Mouse (Mus musculus): ENCODE data around the gene Foxn3. TPM values are rescaled to one million over a fixed set of nuclear protein-coding genes. Genes with fewer than 3 reads are reported as not detected.

The Foxn3 gene
- polyA plus RNA-seq, 1 experiment from 2014 or later: 95.8 TPM

- Histone ChIP-seq H3K4me3 (ENCODE audit: low read depth, low read length) (no peak overlapping the region), H3K27me3 (ENCODE audit: control insufficient read depth, insufficient read depth, low read length) (no peaks in the 10 kb centered on the region), H3K9me3 (ENCODE audit: control insufficient read depth, low read length) (no peaks in the 10 kb centered on the region), H3K27ac (ENCODE audit: low read depth, low read length) (no peak overlapping the region), H3K4me2 (ENCODE audit: low read depth, low read length) (no peak overlapping the region), H3K36me3 (ENCODE audit: control insufficient read depth, insufficient read depth, low read length) (no peaks in the 10 kb centered on the region), H3K4me1 (ENCODE audit: control insufficient read depth, insufficient read depth, low read length) (peaks cover 14% of the 10 kb centered on the region), H3K9ac (replicated peaks; ENCODE audit: low read depth, low read length) (no peak overlapping the region)
- no peak for ATAC-seq (ENCODE audit: low read depth)
- 94% methylated on average over 8 of the region's 8 CpGs for WGBS
These were observed 306.4 kb downstream of the Foxn3 start for GRCm38 (mm10) chr12:99256997-99257396.

DNA sequence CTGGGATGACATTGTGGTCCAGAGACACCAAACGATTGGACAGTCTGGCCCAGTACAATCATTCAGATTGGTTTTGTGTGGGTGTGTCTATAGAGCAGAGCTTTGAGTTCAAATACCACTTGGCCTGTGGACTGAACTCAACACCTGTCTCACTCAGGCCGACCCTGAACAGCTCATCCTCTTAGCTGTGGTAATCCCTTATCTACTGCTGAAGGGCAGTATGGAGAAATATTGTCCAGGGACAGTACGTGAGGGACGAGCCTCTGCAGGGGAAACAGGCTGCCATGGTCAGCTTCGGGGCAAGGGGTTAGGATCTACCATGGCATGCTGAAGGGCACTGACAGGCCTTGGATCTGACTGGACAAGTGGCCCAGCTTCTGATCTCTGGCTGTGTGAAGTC, 306.9 kb downstream of the Foxn3 start:
- Histone ChIP-seq H3K27ac (ENCODE audit: low read depth, low read length) (no peak overlapping the region), H3K27me3 (ENCODE audit: control insufficient read depth, insufficient read depth, low read length) (no peaks in the 10 kb centered on the region), H3K36me3 (ENCODE audit: control insufficient read depth, insufficient read depth, low read length) (no peaks in the 10 kb centered on the region), H3K4me2 (ENCODE audit: low read depth, low read length) (no peak overlapping the region), H3K4me1 (ENCODE audit: control insufficient read depth, insufficient read depth, low read length) (peaks cover 14% of the 10 kb centered on the region), H3K4me3 (ENCODE audit: low read depth, low read length) (no peak overlapping the region), H3K9ac (replicated peaks; ENCODE audit: low read depth, low read length) (no peak overlapping the region), H3K9me3 (ENCODE audit: control insufficient read depth, low read length) (no peaks in the 10 kb centered on the region)
- WGBS: 91% methylated on average over 5 of the region's 5 CpGs
- ATAC-seq (ENCODE audit: low read depth): no peak

DNA sequence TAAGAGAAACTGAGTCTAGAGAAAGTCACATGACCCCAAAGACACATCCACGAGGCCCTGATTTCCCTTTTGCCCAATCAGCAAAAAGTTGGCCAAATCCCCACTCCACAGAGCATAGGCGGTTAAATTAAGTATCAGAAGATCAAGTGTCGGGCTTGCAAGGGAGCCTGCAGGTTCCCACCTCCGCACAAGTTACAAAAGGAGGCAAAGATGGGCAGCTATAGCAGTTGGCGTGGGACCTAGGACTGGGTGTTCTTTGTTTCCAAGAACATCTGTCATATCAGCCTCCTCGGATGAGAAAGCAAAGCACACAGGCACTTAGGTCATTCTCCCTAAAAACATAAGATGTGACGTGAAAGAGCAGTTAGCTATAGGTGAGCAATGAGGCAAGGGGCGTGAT, 308.9 kb downstream of the Foxn3 start:
- H3K36me3 ChIP-seq (ENCODE audit: control insufficient read depth, insufficient read depth, low read length): no peaks in the 10 kb centered on the region
- no peak overlapping the region for H3K9ac ChIP-seq (replicated peaks; ENCODE audit: low read depth, low read length)
- 82% methylated on average over 8 of the region's 8 CpGs for WGBS
- no peaks in the 10 kb centered on the region for H3K9me3 ChIP-seq (ENCODE audit: control insufficient read depth, low read length)
- peaks cover 14% of the 10 kb centered on the region for H3K4me1 ChIP-seq (ENCODE audit: control insufficient read depth, insufficient read depth, low read length)
- H3K27me3 ChIP-seq (ENCODE audit: control insufficient read depth, insufficient read depth, low read length): no peaks in the 10 kb centered on the region
- no peak overlapping the region for H3K4me3 ChIP-seq (ENCODE audit: low read depth, low read length)
- no peak overlapping the region for H3K4me2 ChIP-seq (ENCODE audit: low read depth, low read length)
- no peak overlapping the region for H3K27ac ChIP-seq (ENCODE audit: low read depth, low read length)
- ATAC-seq (ENCODE audit: low read depth): no peak

DNA sequence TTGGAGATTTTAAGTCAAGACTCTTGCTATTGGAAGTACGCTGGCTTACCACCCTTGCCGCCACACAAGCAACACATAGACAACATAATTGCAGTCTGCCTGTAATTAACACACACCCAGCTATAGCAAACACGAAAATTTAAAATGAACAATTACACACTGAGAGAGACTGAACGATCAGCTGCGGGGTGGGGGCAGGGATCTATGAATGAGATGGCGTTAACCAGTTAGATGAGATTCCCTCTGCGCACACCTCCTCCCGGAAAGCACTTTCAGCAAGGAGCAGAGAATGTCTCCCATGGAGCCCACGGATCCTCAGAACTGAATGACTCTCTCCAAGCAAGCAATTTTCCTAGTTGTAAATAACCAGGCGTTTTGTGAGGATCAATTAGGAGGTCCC, 309.8 kb downstream of the Foxn3 start:
- Histone ChIP-seq H3K4me3 (ENCODE audit: low read depth, low read length) (no peak overlapping the region), H3K36me3 (ENCODE audit: control insufficient read depth, insufficient read depth, low read length) (no peaks in the 10 kb centered on the region), H3K4me2 (ENCODE audit: low read depth, low read length) (no peak overlapping the region), H3K27ac (ENCODE audit: low read depth, low read length) (no peak overlapping the region), H3K9me3 (ENCODE audit: control insufficient read depth, low read length) (no peaks in the 10 kb centered on the region), H3K9ac (replicated peaks; ENCODE audit: low read depth, low read length) (no peak overlapping the region), H3K4me1 (ENCODE audit: control insufficient read depth, insufficient read depth, low read length) (peaks cover 12% of the 10 kb centered on the region), H3K27me3 (ENCODE audit: control insufficient read depth, insufficient read depth, low read length) (no peaks in the 10 kb centered on the region)
- 37% methylated on average over 10 of the region's 10 CpGs for WGBS
- no peak; the same call in 1 of the 2 replicates for ATAC-seq (ENCODE audit: low read depth)

DNA sequence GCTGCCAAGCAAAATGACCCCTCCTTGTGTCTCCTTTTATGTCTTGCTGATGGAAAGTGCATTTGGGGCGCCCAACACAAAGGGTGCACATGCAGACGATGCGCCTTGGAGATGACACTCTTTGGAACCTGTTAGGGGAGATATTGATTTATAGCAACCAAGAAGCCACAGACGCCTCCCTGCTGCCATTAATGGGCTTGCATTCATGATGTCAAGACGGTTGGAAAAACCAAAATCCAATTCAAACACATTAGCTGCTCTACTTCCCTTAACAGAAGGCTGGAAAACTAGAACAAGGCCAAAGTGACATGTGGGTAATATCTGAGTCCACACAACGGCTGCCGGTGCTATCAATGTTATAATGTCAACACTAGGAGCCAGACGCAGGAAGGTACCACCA, 314.8 kb downstream of the Foxn3 start:
- H3K27me3 ChIP-seq (ENCODE audit: control insufficient read depth, insufficient read depth, low read length): no peaks in the 10 kb centered on the region
- H3K27ac ChIP-seq (ENCODE audit: low read depth, low read length): no peak overlapping the region
- peaks cover 11% of the 10 kb centered on the region; the same call in 1 of the 2 replicates for H3K4me1 ChIP-seq (ENCODE audit: control insufficient read depth, insufficient read depth, low read length)
- H3K9ac ChIP-seq (replicated peaks; ENCODE audit: low read depth, low read length): no peak overlapping the region
- no peak overlapping the region for H3K4me3 ChIP-seq (ENCODE audit: low read depth, low read length)
- no peaks in the 10 kb centered on the region for H3K36me3 ChIP-seq (ENCODE audit: control insufficient read depth, insufficient read depth, low read length)
- WGBS: 46% methylated on average over 8 of the region's 8 CpGs
- H3K4me2 ChIP-seq (ENCODE audit: low read depth, low read length): no peak overlapping the region
- no peak for ATAC-seq (ENCODE audit: low read depth)
- H3K9me3 ChIP-seq (ENCODE audit: control insufficient read depth, low read length): no peaks in the 10 kb centered on the region

- H3K27me3 ChIP-seq (ENCODE audit: control insufficient read depth, insufficient read depth, low read length): no peaks in the 10 kb centered on the region
- no peak overlapping the region for H3K4me3 ChIP-seq (ENCODE audit: low read depth, low read length)
- H3K27ac ChIP-seq (ENCODE audit: low read depth, low read length): no peak overlapping the region
- ATAC-seq (ENCODE audit: low read depth): no peak
- H3K9me3 ChIP-seq (ENCODE audit: control insufficient read depth, low read length): no peaks in the 10 kb centered on the region
- H3K9ac ChIP-seq (replicated peaks; ENCODE audit: low read depth, low read length): no peak overlapping the region
- peaks cover 9% of the 10 kb centered on the region; the same call in 1 of the 2 replicates for H3K4me1 ChIP-seq (ENCODE audit: control insufficient read depth, insufficient read depth, low read length)
- no peak overlapping the region for H3K4me2 ChIP-seq (ENCODE audit: low read depth, low read length)
- no peaks in the 10 kb centered on the region for H3K36me3 ChIP-seq (ENCODE audit: control insufficient read depth, insufficient read depth, low read length)
- WGBS: 68% methylated on average over 6 of the region's 6 CpGs
These were observed 315.4 kb downstream of the Foxn3 start for GRCm38 (mm10) chr12:99247939-99248338.

GRCm38 (mm10) chr12:99246984-99247746, 316.2 kb downstream of the Foxn3 start:
- Histone ChIP-seq H3K27me3 (ENCODE audit: control insufficient read depth, insufficient read depth, low read length) (no peaks in the 10 kb centered on the region), H3K36me3 (ENCODE audit: control insufficient read depth, insufficient read depth, low read length) (no peaks in the 10 kb centered on the region), H3K4me1 (ENCODE audit: control insufficient read depth, insufficient read depth, low read length) (peaks cover 6% of the 10 kb centered on the region; the same call in 1 of the 2 replicates), H3K4me2 (ENCODE audit: low read depth, low read length) (no peak overlapping the region), H3K9ac (replicated peaks; ENCODE audit: low read depth, low read length) (no peak overlapping the region), H3K4me3 (ENCODE audit: low read depth, low read length) (no peak overlapping the region), H3K9me3 (ENCODE audit: control insufficient read depth, low read length) (no peaks in the 10 kb centered on the region), H3K27ac (ENCODE audit: low read depth, low read length) (no peak overlapping the region)
- ATAC-seq (ENCODE audit: low read depth): no peak
- 73% methylated on average over 10 of the region's 10 CpGs for WGBS

GRCm38 (mm10) chr12:99244673-99245072, 318.7 kb downstream of the Foxn3 start:
- 92% methylated on average over 9 of the region's 9 CpGs for WGBS
- no peaks in the 10 kb centered on the region for H3K36me3 ChIP-seq (ENCODE audit: control insufficient read depth, insufficient read depth, low read length)
- no peak overlapping the region for H3K4me2 ChIP-seq (ENCODE audit: low read depth, low read length)
- H3K4me3 ChIP-seq (ENCODE audit: low read depth, low read length): no peak overlapping the region
- ATAC-seq (ENCODE audit: low read depth): no peak
- no peaks in the 10 kb centered on the region for H3K9me3 ChIP-seq (ENCODE audit: control insufficient read depth, low read length)
- H3K9ac ChIP-seq (replicated peaks; ENCODE audit: low read depth, low read length): no peak overlapping the region
- peaks cover 17% of the 10 kb centered on the region; the same call in 1 of the 2 replicates for H3K4me1 ChIP-seq (ENCODE audit: control insufficient read depth, insufficient read depth, low read length)
- H3K27ac ChIP-seq (ENCODE audit: low read depth, low read length): no peak overlapping the region
- H3K27me3 ChIP-seq (ENCODE audit: control insufficient read depth, insufficient read depth, low read length): no peaks in the 10 kb centered on the region

DNA sequence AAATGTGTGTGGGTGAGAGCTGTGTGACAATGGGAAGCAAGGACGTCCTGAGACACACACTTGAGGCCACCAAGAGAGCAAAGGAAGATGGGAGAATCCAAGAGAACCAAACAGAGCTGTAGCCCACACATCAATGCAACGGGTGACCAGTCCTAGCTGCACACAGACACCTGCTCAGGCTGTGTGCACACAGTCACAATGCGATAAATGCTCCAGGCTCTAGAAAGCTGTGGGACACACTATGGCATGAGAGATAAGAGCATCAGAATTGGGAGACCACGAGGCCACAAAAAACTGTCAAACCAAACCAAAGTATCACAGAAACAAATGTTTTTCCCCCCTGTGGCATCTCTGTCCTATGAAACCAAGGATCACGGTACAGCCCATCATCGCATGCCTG, 319.1 kb downstream of the Foxn3 start:
- no peak for ATAC-seq (ENCODE audit: low read depth)
- Histone ChIP-seq H3K4me3 (ENCODE audit: low read depth, low read length) (no peak overlapping the region), H3K27me3 (ENCODE audit: control insufficient read depth, insufficient read depth, low read length) (no peaks in the 10 kb centered on the region), H3K9me3 (ENCODE audit: control insufficient read depth, low read length) (no peaks in the 10 kb centered on the region), H3K4me1 (ENCODE audit: control insufficient read depth, insufficient read depth, low read length) (peaks cover 21% of the 10 kb centered on the region; the same call in 1 of the 2 replicates), H3K9ac (replicated peaks; ENCODE audit: low read depth, low read length) (no peak overlapping the region), H3K4me2 (ENCODE audit: low read depth, low read length) (no peak overlapping the region), H3K27ac (ENCODE audit: low read depth, low read length) (no peak overlapping the region), H3K36me3 (ENCODE audit: control insufficient read depth, insufficient read depth, low read length) (no peaks in the 10 kb centered on the region)
- 93% methylated on average over 6 of the region's 6 CpGs for WGBS
